Mouse (Mus musculus) CH12.LX (cell line): ENCODE measurements around the gene Cers6. TPM values are rescaled to one million over a fixed set of nuclear protein-coding genes. Genes with fewer than 3 reads are reported as not detected.

Source experiments
- DNase-seq: peaks from one replicate; pipeline ENCODE4 v3.0.0-alpha.2; 2013; ENCODE audit errors: extremely low read depth
- H3K27ac ChIP-seq: 2 replicates; pipeline ENCODE4 v1.5.1; 2012; ENCODE audit warnings: low read depth, mild to moderate bottlenecking, control low read depth, moderate library complexity; ENCODE audit not compliant: insufficient read depth
- H3K27me3 ChIP-seq: replicated peaks from 2 replicates; pipeline ENCODE3; 2012; ENCODE audit warnings: inconsistent platforms
- H3K36me3 ChIP-seq, 2 experiments: replicated peaks in 1 of 2; 2 replicates each; pipeline versions ENCODE3 to v1.6.1; 2012; ENCODE audit warnings: inconsistent platforms in 1 of 2, low read length in 1 of 2, mild to moderate bottlenecking in 1 of 2, mixed read lengths in 1 of 2, moderate library complexity in 1 of 2; ENCODE audit not compliant: control insufficient read depth in 1 of 2, insufficient read depth in 1 of 2
- H3K4me1 ChIP-seq, 2 experiments: 2 replicates each; pipeline ENCODE4 v1.6.1; 2012; ENCODE audit warnings: inconsistent platforms in 1 of 2, moderate library complexity in 1 of 2; ENCODE audit not compliant: insufficient read depth in 2 of 2, control insufficient read depth in 1 of 2
- H3K4me2 ChIP-seq: 2 replicates; pipeline ENCODE4 v1.6.1; 2012; ENCODE audit warnings: low read depth, mild to moderate bottlenecking, control low read depth; ENCODE audit not compliant: poor library complexity, insufficient read depth, severe bottlenecking
- H3K4me3 ChIP-seq, 3 experiments: fragments of 150-350 bp in 1 of 3; sonication (generic) in 1 of 3; replicated peaks in 1 of 3; 2 replicates each; pipeline versions ENCODE3 to v1.5.1; 2011 to 2012; ENCODE audit warnings: low read depth in 2 of 3, low read length in 2 of 3, mild to moderate bottlenecking in 2 of 3, moderate library complexity in 2 of 3, control low read depth in 1 of 3, improper control_type of control experiment in 1 of 3, inconsistent platforms in 1 of 3, mixed read lengths in 1 of 3; ENCODE audit not compliant: poor library complexity in 1 of 3
- H3K79me2 ChIP-seq: replicated peaks from 2 replicates; pipeline ENCODE4 v1.6.1; 2012; ENCODE audit warnings: mild to moderate bottlenecking, moderate library complexity; ENCODE audit not compliant: control insufficient read depth, poor library complexity, insufficient read depth, severe bottlenecking; ENCODE audit errors: extremely low read depth
- H3K9ac ChIP-seq: 2 replicates; pipeline ENCODE4 v1.6.1; 2012; ENCODE audit warnings: low read depth, mild to moderate bottlenecking, control low read depth, moderate library complexity; ENCODE audit not compliant: insufficient read depth
- H3K9me3 ChIP-seq: replicated peaks from 2 replicates; pipeline ENCODE3; 2012; ENCODE audit warnings: low read length, inconsistent platforms, mixed read lengths
- BHLHE40 ChIP-seq: IDR thresholded peaks from 2 replicates; pipeline ENCODE4 v1.6.1; 2011; ENCODE audit warnings: mild to moderate bottlenecking, low read depth, low read length, improper control_type of control experiment
- CHD1 ChIP-seq: IDR thresholded peaks from 2 replicates; pipeline ENCODE4 v1.6.1; 2012; ENCODE audit warnings: low read depth, low read length, improper control_type of control experiment, inconsistent platforms
- CTCF ChIP-seq, 2 experiments: IDR thresholded peaks in 1 of 2; conservative IDR thresholded peaks in 1 of 2; 2 replicates each; pipeline ENCODE4 v1.5.1; 2011 to 2012; ENCODE audit warnings: low read depth in 2 of 2, low read length in 2 of 2, improper control_type of control experiment in 1 of 2, inconsistent platforms in 1 of 2, mild to moderate bottlenecking in 1 of 2, moderate library complexity in 1 of 2
- E2F4 ChIP-seq: IDR thresholded peaks from 2 replicates; pipeline ENCODE4 v1.6.1; 2011; ENCODE audit warnings: low read depth, low read length, improper control_type of control experiment; ENCODE audit not compliant: insufficient replicate concordance
- ELF1 ChIP-seq: IDR thresholded peaks from 2 replicates; pipeline ENCODE4 v1.6.1; 2014; ENCODE audit warnings: low read depth, mild to moderate bottlenecking, inconsistent platforms, low read length, improper control_type of control experiment
- EP300 ChIP-seq: IDR thresholded peaks from 2 replicates; pipeline ENCODE4 v1.6.1; 2011; ENCODE audit warnings: low read length, improper control_type of control experiment
- GABPA ChIP-seq: IDR thresholded peaks from 2 replicates; pipeline ENCODE4 v1.6.1; 2012; ENCODE audit warnings: low read depth, low read length, improper control_type of control experiment, inconsistent platforms; ENCODE audit not compliant: insufficient replicate concordance
- HCFC1 ChIP-seq: IDR thresholded peaks from 2 replicates; pipeline ENCODE4 v1.6.1; 2012; ENCODE audit warnings: low read depth, mild to moderate bottlenecking, inconsistent platforms, low read length, improper control_type of control experiment
- JUN ChIP-seq: IDR thresholded peaks from 2 replicates; pipeline ENCODE4 v1.6.1; 2011; ENCODE audit warnings: low read depth, mild to moderate bottlenecking, low read length, improper control_type of control experiment, moderate library complexity; ENCODE audit not compliant: insufficient read depth
- KAT2A ChIP-seq: IDR thresholded peaks from 2 replicates; pipeline ENCODE4 v1.6.1; 2012; ENCODE audit warnings: low read length, improper control_type of control experiment, inconsistent platforms; ENCODE audit not compliant: insufficient replicate concordance
- MAX ChIP-seq: IDR thresholded peaks from 2 replicates; pipeline ENCODE4 v1.6.1; 2011; ENCODE audit warnings: low read length, improper control_type of control experiment
- MXI1 ChIP-seq: IDR thresholded peaks from 2 replicates; pipeline ENCODE4 v1.6.1; 2011; ENCODE audit warnings: mild to moderate bottlenecking, low read depth, low read length, improper control_type of control experiment
- MYC ChIP-seq: IDR thresholded peaks from 2 replicates; pipeline ENCODE4 v1.6.1; 2011; ENCODE audit warnings: low read depth, mild to moderate bottlenecking, improper control_type of control experiment, low read length
- PAX5 ChIP-seq: IDR thresholded peaks from 2 replicates; pipeline ENCODE4 v1.6.1; 2012; ENCODE audit warnings: low read length, inconsistent platforms, mixed read lengths
- RAD21 ChIP-seq: IDR thresholded peaks from 2 replicates; pipeline ENCODE4 v1.6.1; 2011; ENCODE audit warnings: low read depth, mild to moderate bottlenecking, low read length, improper control_type of control experiment, moderate library complexity
- RCOR1 ChIP-seq: conservative IDR thresholded peaks from 2 replicates; pipeline ENCODE4 v1.6.1; 2012; ENCODE audit warnings: low read depth, mild to moderate bottlenecking, inconsistent platforms, low read length, improper control_type of control experiment
- SIN3A ChIP-seq: IDR thresholded peaks from 2 replicates; pipeline ENCODE4 v1.6.1; 2012; ENCODE audit warnings: low read length, improper control_type of control experiment, inconsistent platforms
- ZMIZ1 ChIP-seq: IDR thresholded peaks from 2 replicates; pipeline ENCODE4 v1.6.1; 2012; ENCODE audit warnings: low read depth, mild to moderate bottlenecking, inconsistent platforms, low read length, improper control_type of control experiment
- dilution Hi-C: fragments of 300-500 bp; cut with MboI; formaldehyde crosslinking; loops from 2 replicates; pipeline ENCODE4 v1.14.3; 2020; ENCODE audit warnings: low sequenced_read_pairs; ENCODE audit not compliant: extremely low pct_unique_long_range_greater_than_20kb, extremely low pct_ligation_motif_present
- in situ Hi-C: fragments of 300-500 bp; cut with MboI; formaldehyde crosslinking; loops from 3 replicates; pipeline ENCODE4 v1.14.3; 2019; ENCODE audit warnings: low sequenced_read_pairs, low pct_ligation_motif_present, low pct_unique_long_range_greater_than_20kb, mixed read lengths
- polyA plus RNA-seq: library from polyadenylated mRNA; unstranded; fragments of >175 nt; gene quantifications from 2 replicates; pipeline ENCODE4 v1.2.1, GENCODE M21; 2012; ENCODE audit warnings: low read depth; ENCODE audit not compliant: insufficient read length
- total RNA-seq, 2 experiments: library from RNA; depleted of rRNA; stranded (reverse); fragments of 300-350 nt in 1 of 2; fragments of >200 nt in 1 of 2; gene quantifications; 2 replicates each; pipeline ENCODE4 v1.2.3; 2012 to 2014

Cers6 gene
- total and polyA plus RNA-seq, 3 experiments = not detected

DNA sequence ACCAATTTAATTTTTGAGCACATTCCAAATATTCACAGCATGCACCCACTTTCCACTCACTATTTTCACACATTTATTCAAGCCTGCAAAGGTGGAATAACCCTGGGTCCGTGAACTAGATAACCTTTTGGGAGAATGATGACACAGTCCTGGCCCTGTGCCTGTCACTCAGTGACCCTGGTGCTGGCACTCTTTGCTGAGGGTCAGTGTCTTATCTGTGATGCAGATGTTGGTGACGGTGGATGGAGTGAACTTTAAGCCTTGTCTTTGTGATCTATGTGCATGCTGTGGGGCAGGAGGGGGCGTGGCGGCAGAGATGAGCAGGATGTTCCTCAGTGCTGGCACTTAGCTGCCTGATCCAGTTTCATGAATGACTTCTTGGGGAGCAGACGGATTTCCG lies 41.3 kb downstream of the Cers6 start:
- TF ChIP-seq GABPA (no peak), SIN3A (no peak), E2F4 (no peak), PAX5 (no peak), HCFC1 (no peak), ELF1 (no peak), RCOR1 (no peak), EP300 (no peak)
- no peak overlapping the region for H3K9ac ChIP-seq
- in situ Hi-C loops = no loop called here
- no peaks in the 10 kb centered on the region for H3K27me3 ChIP-seq
- no peaks in the 10 kb centered on the region for H3K79me2 ChIP-seq
- no peak overlapping the region for H3K27ac ChIP-seq
- dilution Hi-C loops = no loop called here
- H3K4me1 ChIP-seq = no peaks in the 10 kb centered on the region
- no peaks in the 10 kb centered on the region for H3K36me3 ChIP-seq
- DNase-seq = no peak
- peaks cover 50% of the 10 kb centered on the region for H3K9me3 ChIP-seq
- no peak overlapping the region for H3K4me2 ChIP-seq
- H3K4me3 ChIP-seq = no peak overlapping the region

DNA sequence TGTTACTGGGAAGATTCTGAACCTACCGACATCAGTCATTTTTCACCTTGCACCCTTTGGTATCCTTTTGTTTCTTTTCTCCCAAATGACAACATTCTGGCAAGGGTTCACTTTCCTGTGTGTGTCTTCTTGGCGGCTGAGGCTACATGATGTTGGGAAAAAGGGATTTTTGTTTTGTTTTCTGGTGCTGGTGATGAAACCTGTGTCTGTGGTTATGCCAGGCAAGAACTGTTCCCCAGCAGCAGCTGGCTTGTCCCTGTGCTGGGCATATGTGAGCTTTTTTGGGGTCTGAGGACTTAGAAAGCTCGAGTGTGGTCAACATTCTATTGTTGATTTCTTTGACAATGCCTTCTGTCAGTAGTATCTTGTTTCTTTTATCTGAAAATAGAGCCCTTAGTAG lies 45.7 kb downstream of the Cers6 start:
- TF ChIP-seq JUN = no peak
- no peak for TF ChIP-seq CHD1
- no peak for TF ChIP-seq BHLHE40
- no peak for TF ChIP-seq RAD21
- TF ChIP-seq MAX = no peak
- TF ChIP-seq HCFC1 = no peak
- TF ChIP-seq CTCF (conservative IDR thresholded peaks at IDR 0.05 in 1 of 2, IDR thresholded peaks at IDR 0.05 in 1 of 2; ENCODE audit: low read depth in 2 of 2, low read length in 2 of 2) = no peak
- no peak for TF ChIP-seq RCOR1
- no peak for TF ChIP-seq MXI1
- TF ChIP-seq KAT2A = no peak
- TF ChIP-seq MYC = no peak
- TF ChIP-seq ZMIZ1 = no peak
- no peak for TF ChIP-seq E2F4
- TF ChIP-seq, all 38 proteins: peak for 0
- Histone ChIP-seq H3K27ac (no peak overlapping the region), H3K9me3 (peaks cover 47% of the 10 kb centered on the region), H3K27me3 (no peaks in the 10 kb centered on the region), H3K36me3 (no peaks in the 10 kb centered on the region), H3K79me2 (no peaks in the 10 kb centered on the region), H3K4me3 (no peak overlapping the region), H3K4me1 (no peaks in the 10 kb centered on the region), H3K9ac (no peak overlapping the region), H3K4me2 (no peak overlapping the region)
- dilution Hi-C loops (no loop called here), in situ Hi-C loops (no loop called here)
- no peak for DNase-seq
